Mouse (Mus musculus) right cerebral cortex, postnatal 36 days (tissue): ENCODE results near the gene Krt84.

ENCODE experiments used
- DNase-seq, 2 experiments: peaks; one replicate each; pipeline ENCODE4 v3.0.0; 2022; ENCODE audit warnings: low spot score in 2 of 2, mixed read lengths in 1 of 2

The Krt84 gene

DNA sequence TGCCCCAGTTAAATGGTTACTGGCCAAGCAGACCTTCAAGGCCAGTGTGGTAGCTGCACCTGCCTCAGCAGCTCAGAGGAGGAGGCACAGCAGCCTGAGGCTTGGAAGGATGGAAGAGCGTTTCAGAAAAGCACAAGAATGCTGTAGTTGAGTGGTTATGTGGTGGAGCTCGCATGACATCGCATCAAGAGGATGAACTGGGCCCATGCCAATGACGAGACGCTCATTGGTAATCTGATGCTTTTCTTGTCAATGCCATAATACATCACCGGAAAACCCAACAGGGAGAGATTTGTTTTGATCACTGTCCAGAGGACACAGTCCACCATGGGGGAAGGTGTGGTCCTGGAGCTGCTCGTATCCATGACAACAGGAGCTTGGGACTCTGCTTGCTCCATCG lies 37.4 kb downstream of the Krt84 start:
- DNase-seq: no peak

- no peak for DNase-seq
Observed at GRCm38 (mm10) chr15:101494203-101494602, 38.4 kb downstream of the Krt84 start.

GRCm38 (mm10) chr15:101493713-101494112 lies 38.9 kb downstream of the Krt84 start:
- DNase-seq: no peak

DNA sequence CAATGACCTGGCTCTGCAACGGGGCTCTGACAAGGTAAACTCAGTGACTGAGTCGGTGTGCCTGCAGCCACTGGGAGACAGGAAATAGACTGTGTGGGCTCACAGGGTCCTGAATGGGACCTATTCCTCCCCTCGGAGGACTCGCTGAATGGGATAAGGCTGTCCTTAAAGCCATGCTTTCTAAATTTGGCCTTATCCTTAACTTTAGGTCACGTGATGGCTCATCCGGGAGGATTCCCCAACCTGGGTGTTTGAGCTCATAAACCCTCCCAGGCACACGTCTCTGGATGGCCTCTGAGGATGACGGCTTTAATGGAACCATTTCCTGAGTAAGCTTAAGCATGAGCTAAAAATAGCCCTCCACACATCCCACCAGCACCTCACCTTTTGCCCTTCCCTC lies 39.9 kb downstream of the Krt84 start:
- DNase-seq: no peak

DNA sequence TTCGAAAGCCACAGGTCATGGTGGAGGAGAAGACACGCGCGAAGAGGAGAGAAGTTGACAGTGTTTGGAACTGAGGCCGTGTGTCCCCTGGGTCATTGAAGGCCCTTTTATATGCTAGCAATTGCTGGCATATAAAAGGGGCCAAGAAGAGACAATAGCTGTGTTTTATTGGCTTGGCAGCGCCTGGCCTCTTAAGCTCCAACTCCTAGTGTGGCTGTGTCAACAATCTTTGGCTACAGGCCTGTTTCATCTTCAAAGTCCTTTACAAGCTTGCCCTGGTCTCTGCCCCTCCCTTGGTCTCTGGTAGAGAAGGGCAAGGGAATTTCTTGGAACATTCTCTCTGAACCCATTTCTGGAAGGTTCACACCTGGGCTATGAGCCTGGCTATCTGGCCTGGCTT lies 41.2 kb downstream of the Krt84 start, which contains the start of gene Krt83:
Gene Krt83, minus strand, starts transcription at position 82 of the 400 bp plus-strand sequence.
- DNase-seq: no peak

GRCm38 (mm10) chr15:101485911-101486635 lies 46.5 kb downstream of the Krt84 start:
- peak; percentile 24 to 64 for DNase-seq

DNA sequence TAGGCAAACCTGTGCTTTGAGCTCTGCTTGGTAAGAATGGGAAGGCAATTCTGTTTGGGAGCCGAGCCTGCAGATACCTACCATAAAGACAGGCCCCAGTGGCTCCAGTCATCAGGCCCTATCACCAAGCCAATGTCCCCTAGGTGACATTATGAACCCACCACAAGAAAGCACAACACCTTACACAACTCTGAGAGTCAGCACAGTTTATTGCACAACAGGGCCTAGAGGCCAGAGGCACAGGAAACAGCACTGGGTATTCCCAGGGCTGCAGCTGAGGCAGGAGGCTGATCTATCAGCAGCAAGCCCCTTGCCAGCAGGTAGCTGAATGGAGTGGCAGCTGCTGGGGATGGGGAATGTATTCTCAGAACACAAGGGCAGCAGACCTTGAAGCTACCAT lies 47.7 kb downstream of the Krt84 start:
- DNase-seq: no peak

DNA sequence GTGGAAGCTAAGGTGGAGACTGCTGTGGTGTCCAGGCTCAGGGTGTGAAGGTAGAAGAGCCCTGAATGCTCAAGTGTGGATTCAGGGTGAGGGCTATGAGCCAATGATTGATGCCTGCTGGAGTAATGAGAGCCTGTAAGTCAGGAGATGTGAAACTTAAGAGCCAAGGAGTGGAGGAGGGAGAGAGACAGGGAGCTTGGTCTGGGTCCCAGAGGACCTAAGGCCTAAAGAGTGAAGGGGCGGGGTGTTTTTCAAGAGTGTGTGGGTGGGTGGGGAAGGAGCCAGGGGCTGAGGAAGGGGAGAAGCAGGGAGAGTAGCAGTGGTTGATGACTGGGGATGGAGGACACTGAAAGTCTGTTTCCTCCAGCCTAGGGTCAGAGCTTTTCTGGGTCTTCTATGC lies 49.0 kb downstream of the Krt84 start:
- no peak for DNase-seq

- no peak for DNase-seq
Observed at GRCm38 (mm10) chr15:101482056-101482455, 50.6 kb downstream of the Krt84 start.

DNA sequence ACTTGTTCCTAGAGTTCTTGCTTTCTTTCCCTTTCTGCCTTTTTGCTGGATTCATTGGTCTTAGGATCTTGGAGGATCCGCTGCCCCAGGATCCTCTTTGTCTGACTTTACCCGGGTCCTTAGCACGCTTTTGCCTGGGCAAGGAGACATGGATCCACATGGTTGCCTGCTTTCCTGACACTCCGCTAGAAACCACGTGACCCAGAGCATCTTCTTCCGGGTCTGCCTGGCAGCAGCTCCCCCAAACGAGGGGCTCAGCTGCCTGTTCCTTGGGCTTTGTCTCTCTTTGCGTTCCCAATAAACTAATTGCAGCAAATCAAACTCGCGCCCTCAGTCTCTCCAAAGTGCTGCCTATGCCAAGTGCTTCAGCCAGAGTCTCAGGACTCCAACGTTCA lies 53.0 kb downstream of the Krt84 start:
- DNase-seq: no peak

DNA sequence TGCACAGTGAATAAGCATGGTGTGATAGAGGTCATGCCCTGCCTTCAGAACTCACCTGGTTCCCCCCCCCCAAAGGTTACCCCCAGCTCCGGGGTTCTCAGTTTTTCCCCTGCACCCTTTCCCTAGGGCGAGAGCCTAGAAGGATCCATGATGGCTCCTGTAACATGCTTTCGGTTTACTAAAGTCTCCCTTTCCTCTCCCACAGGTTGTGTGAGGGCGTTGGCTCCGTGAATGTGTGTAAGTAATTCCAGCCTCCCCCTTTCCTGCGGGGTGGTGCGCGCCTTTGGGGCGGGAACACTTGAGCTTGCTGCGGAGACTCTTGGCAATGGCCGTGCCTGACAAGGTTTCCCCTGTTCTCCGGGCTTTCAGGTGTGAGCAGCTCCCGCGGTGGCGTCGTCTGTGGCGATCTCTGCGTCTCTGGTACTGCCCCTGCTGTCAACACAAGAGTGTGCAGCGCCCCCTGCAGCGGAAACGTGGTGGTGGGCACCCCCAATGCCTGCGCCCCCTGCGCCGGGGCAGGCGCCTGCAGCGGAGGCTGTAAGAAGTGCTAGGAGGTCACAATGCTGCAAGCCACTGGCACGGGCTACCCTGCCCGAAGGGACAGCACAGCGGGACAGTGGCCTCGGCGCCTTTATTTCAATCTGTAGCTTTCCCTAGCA lies 53.5 kb downstream of the Krt84 start:
- peak; percentile 13 to 14 for DNase-seq
